Mouse (Mus musculus) hindbrain, embryonic 10.5 days (tissue): ENCODE data around the gene Gm20425. TPM values are rescaled to one million over a fixed set of nuclear protein-coding genes. Genes with fewer than 3 reads are reported as not detected.

ENCODE experiments used
- DNase-seq: peaks from one replicate; pipeline ENCODE4 v3.0.0-alpha.2; 2017; ENCODE audit warnings: low spot score
- H3K27ac ChIP-seq: fragments of 300-500 bp; sonication (generic); 2 replicates; pipeline ENCODE4 v1.5.1; 2016; ENCODE audit warnings: mild to moderate bottlenecking, moderate library complexity
- H3K27me3 ChIP-seq: fragments of 300-500 bp; sonication (generic); 2 replicates; pipeline ENCODE4 v1.6.1; 2016; ENCODE audit warnings: mild to moderate bottlenecking; ENCODE audit not compliant: poor library complexity, insufficient read depth, severe bottlenecking
- H3K36me3 ChIP-seq: fragments of 300-500 bp; sonication (generic); 2 replicates; pipeline ENCODE4 v1.6.1; 2016; ENCODE audit warnings: mild to moderate bottlenecking, moderate library complexity
- H3K4me1 ChIP-seq: fragments of 300-500 bp; sonication (generic); replicated peaks from 2 replicates; pipeline ENCODE4 v1.6.1; 2016; ENCODE audit warnings: mild to moderate bottlenecking
- H3K4me3 ChIP-seq: fragments of 300-500 bp; sonication (generic); 2 replicates; pipeline ENCODE4 v1.5.1; 2016; ENCODE audit warnings: mild to moderate bottlenecking, moderate library complexity
- H3K9me3 ChIP-seq: fragments of 300-500 bp; sonication (generic); 2 replicates; pipeline ENCODE4 v1.6.1; 2016; ENCODE audit warnings: mild to moderate bottlenecking, moderate library complexity
- WGBS: fragments of 180-500 bp; shearing (Covaris S2); methylation state at CpG from one replicate; pipeline ENCODE4 v1.1.7; 2016; 5-methylcytosine and 5-hydroxymethylcytosine counted together
- polyA plus RNA-seq: library from polyadenylated mRNA; unstranded; fragments of >200 nt; fragmentation: Nextera tagmentation; extraction: Ambion mirVana; gene quantifications from 2 replicates; pipeline ENCODE4 v1.2.1, GENCODE M21; 2016

The Gm20425 gene
- polyA plus RNA-seq, 1 experiment from 2014 or later: not detected

DNA sequence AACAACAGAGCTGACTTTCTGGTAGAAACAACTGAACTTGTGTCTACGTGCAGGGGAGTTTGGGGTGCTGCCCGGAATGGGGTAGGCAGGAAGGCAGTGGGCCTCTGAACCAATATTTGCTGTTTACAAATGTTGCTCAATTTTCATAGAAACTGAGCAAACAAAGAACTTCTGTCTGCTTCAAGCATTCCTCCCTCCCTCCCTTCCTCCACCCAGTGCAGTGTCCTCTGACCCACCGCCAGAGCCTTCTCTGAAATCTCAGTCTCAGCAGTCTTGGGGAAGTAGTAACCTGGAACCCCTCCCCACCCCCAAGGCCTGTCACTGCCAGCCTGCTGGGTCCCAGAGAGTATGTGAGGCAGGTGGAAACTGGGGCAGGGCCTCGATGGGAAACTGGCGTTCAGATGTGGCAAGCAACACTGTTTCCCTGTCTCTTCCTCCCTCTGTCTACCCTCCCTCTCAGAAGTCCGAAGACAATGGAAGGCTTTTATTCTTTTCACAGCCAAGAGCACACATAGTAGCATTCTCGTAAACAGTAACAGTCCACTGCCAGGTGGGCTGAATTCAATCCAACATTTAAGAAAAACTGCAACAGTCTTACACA, 4.6 kb upstream of the Gm20425 start:
- WGBS: 67% methylated on average over 7 of the region's 7 CpGs
- peak; percentile 11 for DNase-seq
- no peaks in the 10 kb centered on the region for H3K27me3 ChIP-seq
- H3K27ac ChIP-seq: peak overlapping the region; percentile 59
- H3K4me3 ChIP-seq: no peak overlapping the region
- H3K36me3 ChIP-seq: no peaks in the 10 kb centered on the region
- no peaks in the 10 kb centered on the region for H3K9me3 ChIP-seq
- peaks cover 28% of the 10 kb centered on the region for H3K4me1 ChIP-seq

DNA sequence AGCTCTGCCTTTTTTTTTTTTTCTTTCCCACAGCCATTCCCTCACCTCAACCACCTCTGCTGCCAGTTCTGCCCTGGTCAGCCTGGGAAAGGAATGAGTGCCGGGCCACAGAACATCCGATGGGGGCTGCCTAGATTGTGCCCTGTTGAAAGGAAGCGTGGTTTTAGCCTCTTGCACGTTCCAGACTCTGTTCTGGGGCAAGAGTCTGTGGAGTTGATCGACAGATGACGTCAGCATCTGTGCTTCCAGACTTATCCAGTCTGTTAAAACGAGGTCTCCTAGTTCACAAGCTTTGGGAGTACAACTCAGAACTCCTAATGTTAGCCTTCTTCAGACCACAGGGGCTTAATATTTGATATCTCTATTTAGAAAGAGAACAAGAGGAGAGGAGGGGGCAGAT, 4.0 kb upstream of the Gm20425 start:
- peak overlapping the region; percentile 59 for H3K27ac ChIP-seq
- 76% methylated on average over 7 of the region's 7 CpGs for WGBS
- H3K4me3 ChIP-seq: no peak overlapping the region
- peaks cover 28% of the 10 kb centered on the region for H3K4me1 ChIP-seq
- no peaks in the 10 kb centered on the region for H3K36me3 ChIP-seq
- H3K9me3 ChIP-seq: no peaks in the 10 kb centered on the region
- no peaks in the 10 kb centered on the region for H3K27me3 ChIP-seq
- no peak for DNase-seq

DNA sequence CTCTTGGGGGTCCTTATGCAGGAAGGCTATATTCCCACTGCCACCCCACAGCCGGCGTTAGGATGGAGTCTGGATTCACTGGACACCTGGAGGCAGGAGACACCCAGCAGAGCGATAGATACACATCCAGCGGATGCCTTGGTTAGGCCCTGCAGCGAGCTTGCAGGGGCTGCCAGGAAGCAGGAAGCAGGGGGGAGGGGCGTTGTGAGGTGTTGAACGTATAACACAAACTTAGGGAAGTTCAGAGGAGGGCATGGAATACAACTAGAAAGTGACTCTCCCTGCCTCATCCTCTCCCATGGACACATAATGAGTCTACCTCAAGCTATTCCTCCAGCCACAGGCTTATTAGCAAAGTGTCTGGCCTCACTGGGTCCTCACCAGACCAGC, 2.9 kb upstream of the Gm20425 start:
- Histone ChIP-seq H3K9me3 (no peaks in the 10 kb centered on the region), H3K27me3 (no peaks in the 10 kb centered on the region), H3K4me3 (no peak overlapping the region), H3K27ac (0 out of 2 replicates have a peak overlapping the region, but pooled peaks have one; percentile 45), H3K4me1 (peaks cover 28% of the 10 kb centered on the region), H3K36me3 (no peaks in the 10 kb centered on the region)
- WGBS: 69% methylated on average over 7 of the region's 7 CpGs
- DNase-seq: no peak

DNA sequence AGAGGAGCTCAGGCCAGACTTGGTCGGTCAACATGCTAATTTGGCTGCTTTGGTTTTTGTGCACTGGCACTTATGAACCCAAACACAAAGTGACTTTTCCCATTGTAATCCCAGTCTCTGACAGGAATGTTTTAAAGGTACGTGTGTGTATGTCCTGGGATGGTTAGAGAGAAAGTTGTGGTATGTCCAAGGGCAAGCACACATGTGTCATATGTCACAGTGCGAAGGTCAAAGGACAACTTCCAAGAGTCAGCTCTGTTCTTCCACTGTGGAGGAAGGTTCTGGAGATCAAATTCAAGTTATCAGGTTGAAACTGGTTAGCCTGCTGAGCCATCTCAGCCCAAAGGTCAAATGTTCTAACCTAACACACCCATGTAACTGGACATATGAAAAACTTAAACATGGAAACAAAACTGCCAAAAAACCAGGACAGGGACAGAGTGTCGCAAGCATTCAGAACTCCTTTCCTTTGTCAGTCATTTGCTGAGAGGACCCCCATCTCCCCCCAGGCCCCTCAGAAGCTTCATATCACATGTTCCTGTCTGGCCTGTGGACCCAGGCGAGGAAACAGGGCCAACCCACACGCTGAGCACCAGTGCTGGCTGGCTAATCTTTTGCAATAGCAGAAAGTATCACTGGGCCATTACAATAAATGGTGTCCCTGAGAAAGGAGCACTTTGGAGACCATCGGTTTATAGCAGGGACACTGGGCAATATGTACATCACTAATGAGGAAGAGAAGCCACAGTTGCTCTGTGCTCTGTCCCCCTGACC, 2.3 kb upstream of the Gm20425 start:
- DNase-seq: no peak
- no peaks in the 10 kb centered on the region for H3K27me3 ChIP-seq
- H3K4me1 ChIP-seq: peaks cover 28% of the 10 kb centered on the region
- peak overlapping the region; percentile 16; the same call in 1 of the 2 replicates for H3K27ac ChIP-seq
- whole genome bisulfite sequencing: 90% methylated on average over 7 of the region's 7 CpGs
- H3K36me3 ChIP-seq: no peaks in the 10 kb centered on the region
- H3K9me3 ChIP-seq: no peaks in the 10 kb centered on the region
- no peak overlapping the region for H3K4me3 ChIP-seq

DNA sequence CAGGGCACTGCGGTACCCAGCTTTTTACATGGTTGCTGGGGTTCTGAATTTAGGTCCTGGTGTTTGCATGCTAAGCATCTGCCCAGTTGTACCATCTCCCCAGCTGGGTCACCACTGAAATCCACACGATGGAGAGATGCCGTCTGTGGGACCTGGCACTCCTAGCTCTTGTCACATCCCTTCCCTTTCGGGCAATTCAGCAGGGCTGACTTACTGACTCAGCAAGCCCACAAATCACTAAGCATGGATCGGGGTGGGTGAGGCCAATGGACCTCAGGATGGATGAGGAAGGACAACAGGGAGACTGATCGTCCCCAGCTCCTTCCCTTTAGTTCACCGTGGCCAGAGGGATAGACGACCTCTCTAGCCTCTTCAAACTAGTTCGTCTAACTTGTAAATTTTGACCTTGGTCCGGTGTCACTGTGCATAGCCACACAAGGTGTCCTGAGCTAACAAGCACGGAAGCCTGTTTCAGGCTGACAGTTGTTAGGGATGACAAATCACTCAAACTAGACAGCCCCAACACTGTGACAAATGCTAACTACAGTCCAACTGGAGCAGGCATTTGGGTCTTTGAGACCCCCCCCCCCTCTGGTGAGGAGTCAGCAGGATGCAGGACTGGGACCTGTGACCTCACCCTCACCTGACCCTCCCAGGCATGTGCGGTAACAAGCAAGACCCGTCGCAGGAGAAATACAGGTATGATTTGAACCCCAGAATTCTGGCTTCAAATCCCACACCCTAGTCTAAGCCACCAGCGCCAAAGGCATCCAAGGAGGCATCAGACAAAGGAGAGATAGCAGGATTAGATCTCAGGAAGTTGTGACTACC, 855 bp downstream of the Gm20425 start:
- H3K27me3 ChIP-seq: no peaks in the 10 kb centered on the region
- no peak for DNase-seq
- 89% methylated on average over 15 of the region's 15 CpGs for WGBS

DNA sequence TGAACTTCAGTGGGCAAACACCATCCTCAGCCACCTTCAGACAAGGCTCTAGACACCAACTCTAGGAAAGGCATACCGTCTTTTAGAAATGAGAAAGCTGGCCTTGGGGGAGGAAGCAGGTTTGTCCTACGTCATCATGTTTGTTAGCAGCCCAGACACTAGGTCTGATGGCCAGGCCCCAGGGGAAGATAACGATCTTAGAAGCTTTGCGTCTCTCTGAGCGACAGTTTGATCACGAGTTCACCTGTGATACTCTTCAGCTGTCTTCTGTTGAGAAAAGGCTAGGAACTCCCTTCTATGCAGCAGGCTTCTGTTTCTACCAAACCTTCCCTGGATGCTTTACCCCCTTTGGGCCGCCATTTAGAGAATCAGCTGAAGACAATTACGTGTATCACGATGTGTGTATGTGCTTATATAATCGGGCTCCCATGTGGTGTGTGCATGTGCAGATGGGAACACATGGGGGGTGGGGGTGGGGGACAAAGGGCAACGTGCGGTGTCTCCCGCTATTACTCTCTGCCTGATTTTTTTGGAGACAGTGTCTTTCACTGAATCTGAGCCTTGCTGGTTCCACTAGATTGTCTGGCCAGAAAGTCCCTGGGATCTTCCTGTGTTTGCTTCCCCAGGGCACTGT, 1.6 kb downstream of the Gm20425 start:
- WGBS: 87% methylated on average over 13 of the region's 13 CpGs
- no peaks in the 10 kb centered on the region for H3K27me3 ChIP-seq
- H3K9me3 ChIP-seq: no peaks in the 10 kb centered on the region
- no peak overlapping the region for H3K4me3 ChIP-seq
- no peak overlapping the region for H3K27ac ChIP-seq
- H3K4me1 ChIP-seq: peaks cover 16% of the 10 kb centered on the region
- no peaks in the 10 kb centered on the region for H3K36me3 ChIP-seq
- no peak for DNase-seq

More for the DNA sequence above, 855 bp downstream of the Gm20425 start:
- Histone ChIP-seq H3K36me3 (no peaks in the 10 kb centered on the region), H3K9me3 (no peaks in the 10 kb centered on the region), H3K27ac (no peak overlapping the region), H3K4me3 (no peak overlapping the region), H3K4me1 (peaks cover 22% of the 10 kb centered on the region)

DNA sequence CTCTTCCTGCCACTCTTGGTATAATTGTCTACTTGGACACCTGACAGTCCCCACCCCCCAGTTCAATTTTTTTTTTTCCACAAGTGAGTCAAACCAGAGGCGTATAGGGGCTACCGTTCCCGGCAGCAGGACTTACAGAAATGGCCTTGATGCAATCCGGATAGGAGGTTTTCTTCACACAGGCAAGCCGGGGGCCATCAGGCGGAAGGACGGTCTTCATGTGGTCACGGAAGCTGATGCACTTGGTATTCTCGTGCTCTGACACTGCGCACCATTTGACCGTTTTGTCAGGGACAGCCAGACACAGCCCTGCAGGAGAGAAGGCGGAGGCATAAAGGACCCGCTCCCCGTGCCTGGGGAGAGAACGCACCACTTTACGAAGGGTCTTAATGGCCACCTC, 2.3 kb downstream of the Gm20425 start:
- peaks cover 11% of the 10 kb centered on the region for H3K4me1 ChIP-seq
- 88% methylated on average over 16 of the region's 16 CpGs for WGBS
- no peak overlapping the region for H3K27ac ChIP-seq

DNA sequence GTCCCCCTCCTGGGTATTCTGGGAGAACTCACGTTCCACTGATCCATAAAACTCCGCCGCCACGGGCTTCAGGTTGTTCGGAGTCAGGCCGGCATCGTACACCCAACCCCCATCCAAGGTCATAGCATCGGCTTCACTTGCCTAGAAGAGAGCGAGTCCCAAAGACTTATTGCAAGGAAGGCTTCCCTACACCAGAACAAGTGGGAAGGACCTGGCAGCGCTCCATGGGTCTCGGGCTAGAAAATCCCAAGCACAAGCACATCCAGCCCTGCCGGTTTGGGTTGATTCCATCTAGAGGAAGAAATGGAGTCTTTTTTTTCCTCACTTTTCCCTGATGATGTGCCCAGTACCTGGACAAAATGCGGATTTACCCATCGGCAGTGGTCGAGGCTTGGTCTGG, 3.3 kb downstream of the Gm20425 start:
- 95% methylated on average over 15 of the region's 15 CpGs for WGBS
- Histone ChIP-seq H3K4me3 (no peak overlapping the region), H3K9me3 (no peaks in the 10 kb centered on the region), H3K4me1 (peaks cover 10% of the 10 kb centered on the region), H3K36me3 (no peaks in the 10 kb centered on the region), H3K27me3 (no peaks in the 10 kb centered on the region), H3K27ac (no peak overlapping the region)
- no peak for DNase-seq

More for the DNA sequence above, 2.3 kb downstream of the Gm20425 start:
- DNase-seq: no peak
- no peaks in the 10 kb centered on the region for H3K9me3 ChIP-seq
- no peaks in the 10 kb centered on the region for H3K36me3 ChIP-seq
- H3K27me3 ChIP-seq: no peaks in the 10 kb centered on the region
- no peak overlapping the region for H3K4me3 ChIP-seq

DNA sequence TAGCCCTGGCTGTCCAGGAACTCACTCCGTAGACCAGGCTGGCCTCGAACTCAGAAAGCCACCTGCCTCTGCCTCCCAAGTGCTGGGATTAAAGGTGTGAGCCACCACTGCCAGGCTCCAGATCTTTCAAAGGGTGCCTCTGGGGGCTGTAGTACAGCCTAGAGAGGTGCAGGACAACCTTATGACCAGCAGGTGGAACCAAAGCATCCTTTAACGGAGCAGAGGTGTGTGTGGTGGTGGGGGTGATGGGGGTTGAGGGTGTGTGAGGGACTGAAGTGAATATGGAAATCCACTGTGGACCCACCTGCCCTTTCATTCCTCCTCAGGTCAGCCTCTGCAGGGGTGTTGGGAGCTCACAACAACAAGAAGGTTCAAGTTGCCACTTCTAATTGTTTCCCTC, 4.6 kb downstream of the Gm20425 start:
- Histone ChIP-seq H3K4me3 (no peak overlapping the region), H3K4me1 (peaks cover 7% of the 10 kb centered on the region), H3K27me3 (no peaks in the 10 kb centered on the region), H3K27ac (no peak overlapping the region), H3K9me3 (no peaks in the 10 kb centered on the region), H3K36me3 (no peaks in the 10 kb centered on the region)
- 67% methylated on average over 3 of the region's 3 CpGs for WGBS
- no peak for DNase-seq

DNA sequence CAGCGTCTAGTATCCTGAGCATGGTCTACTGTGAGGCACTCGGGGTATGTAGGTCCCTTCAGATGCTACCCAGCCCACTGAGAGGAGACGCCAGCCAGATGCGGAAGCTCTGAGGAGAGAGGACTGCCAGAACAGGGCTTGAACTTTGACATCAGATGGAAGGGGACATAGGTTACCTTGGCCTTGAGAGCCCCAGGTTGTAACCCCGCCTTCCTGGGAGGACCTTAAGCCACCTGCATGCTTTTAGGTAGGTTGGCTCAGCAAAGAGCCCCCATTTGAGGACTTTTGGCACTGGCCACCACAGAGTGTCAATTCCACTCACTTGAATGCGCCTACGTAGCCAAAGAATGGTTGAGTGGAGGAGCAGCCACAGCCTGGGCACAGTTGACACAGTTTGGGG, 5.4 kb downstream of the Gm20425 start:
- Histone ChIP-seq H3K4me3 (no peak overlapping the region), H3K27ac (no peak overlapping the region), H3K4me1 (no peaks in the 10 kb centered on the region), H3K9me3 (no peaks in the 10 kb centered on the region), H3K36me3 (no peaks in the 10 kb centered on the region), H3K27me3 (no peaks in the 10 kb centered on the region)
- no peak for DNase-seq
- 93% methylated on average over 7 of the region's 7 CpGs for WGBS

DNA sequence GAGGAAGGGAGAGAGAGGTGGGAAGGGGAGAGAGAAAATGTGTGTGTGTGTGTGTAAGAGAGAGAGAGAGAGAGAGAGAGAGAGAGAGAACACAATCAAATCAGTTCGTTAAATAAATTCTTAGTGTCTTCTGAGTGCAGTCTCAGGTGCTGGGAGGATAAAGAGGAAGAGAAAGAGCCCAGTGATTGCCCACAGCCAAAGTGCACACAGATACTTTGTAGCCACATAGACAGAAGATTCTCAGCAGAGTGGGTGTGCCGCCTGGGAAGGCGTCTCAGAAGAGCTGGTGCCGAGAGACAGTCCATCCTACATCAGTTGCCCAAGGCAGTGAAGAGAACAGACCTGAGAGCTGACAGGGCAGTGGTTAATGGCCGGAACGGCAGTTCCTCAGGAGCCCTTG, 15.8 kb downstream of the Gm20425 start:
- Histone ChIP-seq H3K27ac (no peak overlapping the region), H3K9me3 (no peaks in the 10 kb centered on the region), H3K4me1 (0 out of 2 replicates have a peak, but pooled peaks cover 1% of the 10 kb centered on the region), H3K27me3 (no peaks in the 10 kb centered on the region), H3K36me3 (no peaks in the 10 kb centered on the region), H3K4me3 (no peak overlapping the region)
- 83% methylated on average over 6 of the region's 6 CpGs for WGBS
- no peak for DNase-seq

DNA sequence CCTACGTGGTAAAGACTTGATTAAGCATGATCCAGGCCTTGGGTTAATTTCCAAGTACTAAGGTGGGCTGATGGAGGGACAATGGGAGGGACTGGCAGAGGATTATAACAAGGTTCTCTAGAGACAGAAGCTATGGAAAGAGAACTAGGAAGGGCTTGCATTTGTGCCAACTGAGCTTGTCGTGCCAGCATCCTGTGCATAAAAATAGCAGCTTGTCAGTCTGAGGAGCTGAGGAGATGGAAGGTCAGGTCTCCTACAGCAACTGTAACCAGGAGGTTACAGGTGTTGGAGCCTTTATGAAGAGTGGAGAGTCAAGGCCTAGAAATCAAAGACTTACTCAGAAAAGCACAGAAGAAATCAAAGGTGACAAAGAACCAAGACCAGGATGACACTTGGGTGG, 16.5 kb downstream of the Gm20425 start:
- Histone ChIP-seq H3K36me3 (no peaks in the 10 kb centered on the region), H3K4me3 (no peak overlapping the region), H3K9me3 (no peaks in the 10 kb centered on the region), H3K4me1 (0 out of 2 replicates have a peak, but pooled peaks cover 5% of the 10 kb centered on the region), H3K27ac (no peak overlapping the region), H3K27me3 (no peaks in the 10 kb centered on the region)
- DNase-seq: no peak
- WGBS: 82% methylated on average over 2 of the region's 2 CpGs
